Mouse (Mus musculus) ES-E14 (cell line): ENCODE data around the gene Dlgap1. TPM values are rescaled to one million over a fixed set of nuclear protein-coding genes. Genes with fewer than 3 reads are reported as not detected.

Experiments
- DNase-seq: peaks from one replicate; pipeline ENCODE4 v3.0.0-alpha.2; 2013; ENCODE audit warnings: low read depth, low spot score
- H3K27ac ChIP-seq: 2 replicates; pipeline ENCODE4 v1.5.1; 2012; ENCODE audit warnings: low read depth, mild to moderate bottlenecking, low read length, moderate library complexity, mixed read lengths; ENCODE audit not compliant: poor library complexity, insufficient read depth, severe bottlenecking
- H3K36me3 ChIP-seq: 2 replicates; pipeline ENCODE4 v1.6.1; 2012; ENCODE audit warnings: mild to moderate bottlenecking, low read length, moderate library complexity, mixed read lengths; ENCODE audit not compliant: control insufficient read depth, poor library complexity, insufficient read depth, severe bottlenecking
- H3K4me1 ChIP-seq, 2 experiments: fragments of 150-350 bp in 1 of 2; sonication (generic) in 1 of 2; 2 replicates each; pipeline ENCODE4 v1.6.1; 2012; ENCODE audit warnings: low read length in 2 of 2, mild to moderate bottlenecking in 1 of 2, mixed read lengths in 1 of 2; ENCODE audit not compliant: control insufficient read depth in 2 of 2, insufficient read depth in 2 of 2, poor library complexity in 1 of 2
- H3K4me3 ChIP-seq, 2 experiments: fragments of 150-350 bp in 1 of 2; sonication (generic) in 1 of 2; 2 replicates each; pipeline ENCODE4 v1.5.1; 2012; ENCODE audit warnings: low read length in 2 of 2, low read depth in 1 of 2, mild to moderate bottlenecking in 1 of 2, mixed read lengths in 1 of 2; ENCODE audit not compliant: insufficient read depth in 1 of 2, poor library complexity in 1 of 2, severe bottlenecking in 1 of 2
- H3K9ac ChIP-seq: 2 replicates; pipeline ENCODE4 v1.6.1; 2012; ENCODE audit warnings: low read depth, mild to moderate bottlenecking, low read length, mixed read lengths; ENCODE audit not compliant: poor library complexity, insufficient read depth, severe bottlenecking
- H3K9me3 ChIP-seq: fragments of 150-350 bp; sonication (generic); 2 replicates; pipeline ENCODE4 v1.6.1; 2012; ENCODE audit warnings: low read depth, mild to moderate bottlenecking, low read length; ENCODE audit not compliant: control insufficient read depth, insufficient read depth
- CHD2 ChIP-seq: IDR thresholded peaks from 2 replicates; pipeline ENCODE4 v1.6.1; 2014; ENCODE audit warnings: mild to moderate bottlenecking, low read depth, low read length, inconsistent platforms
- HCFC1 ChIP-seq: IDR thresholded peaks from 2 replicates; pipeline ENCODE4 v1.6.1; 2012; ENCODE audit warnings: low read length, inconsistent platforms, borderline replicate concordance; ENCODE audit not compliant: insufficient read depth
- MAFK ChIP-seq: IDR thresholded peaks from 2 replicates; pipeline ENCODE4 v1.6.1; 2014; ENCODE audit warnings: mild to moderate bottlenecking, low read depth, low read length, inconsistent platforms; ENCODE audit not compliant: insufficient read depth
- ZC3H11A ChIP-seq: IDR thresholded peaks from 2 replicates; pipeline ENCODE4 v1.6.1; 2012; ENCODE audit warnings: low read depth, mild to moderate bottlenecking, inconsistent platforms, low read length, borderline replicate concordance
- ZNF384 ChIP-seq: IDR thresholded peaks from 2 replicates; pipeline ENCODE4 v1.6.1; 2012; ENCODE audit warnings: low read depth, low read length, inconsistent platforms
- in situ Hi-C, 2 experiments: fragments of 600-800 bp; cut with MboI; formaldehyde crosslinking; loops; one replicate each; pipeline ENCODE4 v1.15.1; 2025; ENCODE audit warnings: low sequenced_read_pairs in 2 of 2, inconsistent platforms in 1 of 2; ENCODE audit not compliant: unreplicated experiment in 2 of 2
- total RNA-seq: library from RNA; depleted of rRNA; stranded (reverse); fragments of 300-350 nt; gene quantifications from 2 replicates; pipeline ENCODE4 v1.2.3, GENCODE M21; 2012

Gene Dlgap1
- total RNA-seq, 1 experiment: 0.94 TPM

DNA sequence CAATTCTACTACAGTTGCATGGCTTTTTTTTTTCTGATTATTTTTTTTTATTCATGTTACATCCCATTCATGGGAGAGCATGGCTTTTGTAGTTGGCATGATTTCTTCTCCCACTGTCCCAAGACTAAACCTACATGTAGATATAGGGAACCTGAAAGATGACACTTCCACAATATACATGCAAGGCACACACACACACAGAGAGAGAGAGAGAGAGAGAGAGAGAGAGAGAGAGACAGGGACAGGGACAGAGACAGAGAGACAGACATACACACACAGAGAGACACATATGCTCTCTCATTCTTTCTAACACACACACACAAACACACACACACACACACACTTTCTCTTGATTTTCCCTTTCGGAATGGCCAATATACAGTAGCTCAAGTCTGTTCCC is 395.1 kb downstream of the Dlgap1 start:
- in situ Hi-C loops: no loop called here
- Histone ChIP-seq H3K9me3 (no peaks in the 10 kb centered on the region), H3K4me3 (no peak overlapping the region), H3K36me3 (no peaks in the 10 kb centered on the region), H3K9ac (no peak overlapping the region), H3K27ac (no peak overlapping the region), H3K4me1 (no peaks in the 10 kb centered on the region)
- TF ChIP-seq MAFK: no peak
- TF ChIP-seq HCFC1: no peak
- no peak for DNase-seq

DNA sequence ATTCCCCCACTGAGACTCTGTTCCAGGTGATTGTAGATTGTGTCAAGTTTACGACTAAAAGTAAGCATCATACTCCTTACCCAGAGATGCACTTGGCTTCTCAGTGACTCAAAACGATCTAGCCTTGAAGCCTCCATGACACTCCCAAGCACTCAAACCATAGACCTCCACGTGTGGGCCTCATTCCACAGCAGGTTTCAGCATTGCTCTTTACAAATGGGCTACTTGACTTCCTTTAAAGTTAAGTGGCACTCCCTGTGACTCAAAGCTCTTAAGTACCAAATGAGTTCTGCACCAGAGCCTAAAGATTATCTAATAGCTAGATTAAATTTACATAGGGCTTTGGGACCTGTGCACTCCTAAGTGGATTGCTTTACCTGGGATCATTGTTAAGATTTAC is 400.3 kb downstream of the Dlgap1 start:
- Histone ChIP-seq H3K36me3 (no peaks in the 10 kb centered on the region), H3K4me1 (no peaks in the 10 kb centered on the region), H3K9me3 (no peaks in the 10 kb centered on the region), H3K9ac (no peak overlapping the region), H3K4me3 (no peak overlapping the region), H3K27ac (no peak overlapping the region)
- no peak for DNase-seq
- TF ChIP-seq ZC3H11A (no peak), MAFK (no peak), CHD2 (no peak), HCFC1 (no peak), ZNF384 (no peak)
- in situ Hi-C loops: no loop called here

DNA sequence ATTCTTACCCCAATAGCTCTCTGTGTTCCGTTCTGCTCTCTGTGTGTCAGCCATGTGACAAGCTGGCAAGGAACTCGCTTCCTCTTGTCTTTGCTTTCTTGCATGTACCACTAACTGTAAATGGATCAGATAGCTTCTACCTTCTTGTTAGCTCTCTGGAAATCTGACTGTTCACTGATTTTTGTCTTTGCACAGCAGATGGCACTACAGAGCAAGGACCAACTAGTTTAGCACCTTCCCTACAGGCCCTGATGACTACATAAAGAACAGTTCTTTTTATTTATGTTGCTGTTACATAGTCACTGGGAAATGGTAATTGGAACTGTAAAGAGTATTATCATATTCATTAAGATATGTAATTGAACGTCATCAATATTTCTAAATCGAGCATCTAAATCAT is 408.1 kb downstream of the Dlgap1 start:
- H3K4me3 ChIP-seq: no peak overlapping the region
- peak; percentile 15 for DNase-seq
- no peaks in the 10 kb centered on the region for H3K4me1 ChIP-seq
- no peaks in the 10 kb centered on the region for H3K36me3 ChIP-seq
- H3K9ac ChIP-seq: no peak overlapping the region
- H3K9me3 ChIP-seq: no peaks in the 10 kb centered on the region
- in situ Hi-C loops: no loop called here
- no peak overlapping the region for H3K27ac ChIP-seq
- TF ChIP-seq MAFK (no peak), ZC3H11A (0 out of 2 replicates have a peak, but pooled peaks have one; percentile 16)

DNA sequence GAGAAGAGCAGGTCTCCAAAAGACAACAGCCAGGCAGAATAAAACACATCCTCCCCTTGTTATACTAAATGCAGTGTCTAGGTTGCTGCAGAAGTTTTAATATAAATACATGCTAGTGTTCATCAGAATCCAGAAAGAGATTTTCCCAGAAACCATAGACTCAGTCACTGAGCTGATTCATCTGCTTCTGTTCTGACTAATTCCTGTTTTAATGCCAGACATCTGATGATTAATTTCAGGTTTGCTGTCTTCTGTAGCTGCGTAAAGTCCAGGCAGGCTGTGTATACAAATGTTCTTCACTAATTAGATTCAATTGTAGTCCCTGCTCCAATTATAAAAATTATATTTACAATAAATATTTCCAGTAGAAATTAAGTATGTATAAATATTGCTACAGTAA is 419.6 kb downstream of the Dlgap1 start:
- H3K4me1 ChIP-seq: no peaks in the 10 kb centered on the region

DNA sequence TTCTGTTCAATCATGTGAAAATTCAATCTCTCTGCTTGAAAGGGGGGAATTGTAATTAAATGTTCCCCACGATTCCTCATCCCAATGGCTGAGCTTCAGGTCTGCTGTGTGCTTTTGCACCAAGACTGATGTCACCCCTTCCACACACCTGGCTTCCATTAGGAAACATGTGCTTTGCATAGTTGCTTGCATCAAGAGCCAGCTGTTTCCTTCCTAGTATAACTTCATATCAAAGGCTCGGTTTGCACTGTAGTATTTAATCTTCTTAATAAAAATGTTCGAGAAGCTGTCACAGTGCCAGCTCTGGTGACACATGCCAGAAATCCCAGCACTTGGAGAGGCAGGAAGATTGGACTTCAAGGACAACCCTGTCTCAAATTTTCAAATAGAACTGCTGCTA is 428.3 kb downstream of the Dlgap1 start:
- H3K27ac ChIP-seq: no peak overlapping the region
- no peaks in the 10 kb centered on the region for H3K4me1 ChIP-seq
- no peak overlapping the region for H3K9ac ChIP-seq
- DNase-seq: no peak
- in situ Hi-C loops: no loop called here
- no peaks in the 10 kb centered on the region for H3K9me3 ChIP-seq
- TF ChIP-seq ZC3H11A (no peak), ZNF384 (no peak), CHD2 (no peak), MAFK (no peak), HCFC1 (no peak)
- H3K4me3 ChIP-seq: no peak overlapping the region
- no peaks in the 10 kb centered on the region for H3K36me3 ChIP-seq

More for the DNA sequence above, 419.6 kb downstream of the Dlgap1 start:
- no peak overlapping the region for H3K9ac ChIP-seq
- no peaks in the 10 kb centered on the region for H3K9me3 ChIP-seq
- TF ChIP-seq CHD2 (no peak), ZNF384 (no peak), HCFC1 (no peak), MAFK (no peak), ZC3H11A (no peak)
- no peak for DNase-seq
- no peaks in the 10 kb centered on the region for H3K36me3 ChIP-seq
- H3K4me3 ChIP-seq: no peak overlapping the region
- H3K27ac ChIP-seq: no peak overlapping the region
- in situ Hi-C loops: no loop called here
